Mouse (Mus musculus) heart, embryonic 14.5 days (tissue): Measurements from ENCODE around the gene Prap1. TPM values are rescaled to one million over a fixed set of nuclear protein-coding genes. Genes with fewer than 3 reads are reported as not detected.

Experiments used
- ATAC-seq: fragments of 200-750 bp; cut with Nextera tagmentation; 2 replicates; pipeline ENCODE4 v1.8.0; 2017; ENCODE audit warnings: low read depth, moderate TSS enrichment; ENCODE audit not compliant: insufficient number of reproducible peaks, insufficient read depth, low FRiP score
- H3K27ac ChIP-seq, 2 experiments: fragments of 200-500 bp in 1 of 2; fragments of 300-500 bp in 1 of 2; sonication (generic) in 1 of 2; replicated peaks in 1 of 2; 2 replicates each; pipeline ENCODE4 v1.5.1; 2012 to 2014; ENCODE audit warnings: low read depth in 2 of 2, low read length in 2 of 2, control low read depth in 1 of 2, mild to moderate bottlenecking in 1 of 2, mixed read lengths in 1 of 2; ENCODE audit not compliant: control insufficient read depth in 1 of 2, insufficient read depth in 1 of 2
- H3K27me3 ChIP-seq: fragments of 300-500 bp; sonication (generic); 2 replicates; pipeline ENCODE4 v1.6.1; 2014; ENCODE audit warnings: mild to moderate bottlenecking, low read length, control low read depth; ENCODE audit not compliant: control insufficient read depth, insufficient read depth
- H3K36me3 ChIP-seq: fragments of 300-500 bp; sonication (generic); 2 replicates; pipeline ENCODE4 v1.6.1; 2014; ENCODE audit warnings: mild to moderate bottlenecking, control low read depth, low read length, mixed read lengths; ENCODE audit not compliant: control insufficient read depth, insufficient read depth
- H3K4me1 ChIP-seq, 2 experiments: fragments of 200-500 bp in 1 of 2; fragments of 300-500 bp in 1 of 2; sonication (generic) in 1 of 2; 2 replicates each; pipeline ENCODE4 v1.6.1; 2012 to 2014; ENCODE audit warnings: low read length in 2 of 2, control low read depth in 1 of 2, mixed read lengths in 1 of 2; ENCODE audit not compliant: control insufficient read depth in 2 of 2, insufficient read depth in 2 of 2
- H3K4me2 ChIP-seq: fragments of 300-500 bp; sonication (generic); 2 replicates; pipeline ENCODE4 v1.6.1; 2014; ENCODE audit warnings: mild to moderate bottlenecking, low read length
- H3K4me3 ChIP-seq, 2 experiments: fragments of 200-500 bp in 1 of 2; fragments of 300-500 bp in 1 of 2; sonication (generic) in 1 of 2; 2 replicates each; pipeline ENCODE4 v1.5.1; 2012 to 2014; ENCODE audit warnings: low read length in 2 of 2, mild to moderate bottlenecking in 2 of 2, control low read depth in 1 of 2, low read depth in 1 of 2, moderate library complexity in 1 of 2; ENCODE audit not compliant: control insufficient read depth in 1 of 2, insufficient read depth in 1 of 2
- H3K9ac ChIP-seq: fragments of 300-500 bp; sonication (generic); 2 replicates; pipeline ENCODE4 v1.6.1; 2014; ENCODE audit warnings: mild to moderate bottlenecking, low read length
- H3K9me3 ChIP-seq: fragments of 300-500 bp; sonication (generic); 2 replicates; pipeline ENCODE4 v1.6.1; 2016; ENCODE audit warnings: low read length, control low read depth; ENCODE audit not compliant: control insufficient read depth
- WGBS: fragments of 180-500 bp; shearing (Covaris S2); extraction: QIAGEN DNeasy Blood & Tissue Kit; methylation state at CpG from one replicate; pipeline ENCODE4 v1.1.7; 2014; 5-methylcytosine and 5-hydroxymethylcytosine counted together
- polyA plus RNA-seq: library from polyadenylated mRNA; unstranded; fragments of >200 nt; fragmentation: Nextera tagmentation; extraction: Ambion mirVana; gene quantifications from 2 replicates; pipeline ENCODE4 v1.2.1, GENCODE M21; 2014

The Prap1 gene
- 0.59 TPM in 1 of 2 replicates, not detected in the other for polyA plus RNA-seq

GRCm38 (mm10) chr7:140092924-140093528 is at the start of gene Prap1:
Gene Prap1 (plus strand): TSS chr7:140093395.
- Histone ChIP-seq H3K4me3 (no peak within 1 kb of the TSS), H3K4me2 (no peak within 1 kb of the TSS), H3K9me3 (no peaks in the 10 kb centered on the region), H3K27me3 (no peaks in the 10 kb centered on the region), H3K36me3 (peaks cover 8% of the 10 kb centered on the region; the same call in 1 of the 2 replicates), H3K27ac (no peak within 1 kb of the TSS), H3K4me1 (peaks cover 9 to 10% of the 10 kb centered on the region in 2 experiments), H3K9ac (no peak within 1 kb of the TSS)
- 73% methylated on average over 5 of the region's 5 CpGs for WGBS
- no peak for ATAC-seq

GRCm38 (mm10) chr7:140045546-140045945 is 47.6 kb upstream of the Prap1 start:
- peaks cover 9 to 18% of the 10 kb centered on the region in 2 experiments; a peak in 3 of 4 replicates for H3K4me1 ChIP-seq
- H3K27me3 ChIP-seq, result peaks cover 69% of the 10 kb centered on the region
- H3K36me3 ChIP-seq, result peaks cover 5% of the 10 kb centered on the region
- H3K4me2 ChIP-seq, result no peak overlapping the region
- H3K4me3 ChIP-seq, result no peak overlapping the region
- no peak for ATAC-seq
- no peak overlapping the region for H3K9ac ChIP-seq
- no peaks in the 10 kb centered on the region for H3K9me3 ChIP-seq
- no peak overlapping the region for H3K27ac ChIP-seq
- 70% methylated on average over 4 of the region's 4 CpGs for WGBS

GRCm38 (mm10) chr7:140047811-140048311 is 45.3 kb upstream of the Prap1 start:
- under 1% methylated on average over 33 of the region's 33 CpGs for WGBS
- Histone ChIP-seq H3K4me2 (peak overlapping the region; percentile 67), H3K9ac (peak overlapping the region; percentile 21; the same call in 1 of the 2 replicates)

GRCm38 (mm10) chr7:140048361-140049114 is 44.7 kb upstream of the Prap1 start, which contains the start of gene Msx3:
Gene Msx3 (minus strand): TSS chr7:140049089.
- peaks cover 98% of the 10 kb centered on the region for H3K27me3 ChIP-seq
- H3K4me3 ChIP-seq, result peak within 1 kb of the TSS; percentile 37 to 42
- H3K9ac ChIP-seq, result peak within 1 kb of the TSS; percentile 21; the same call in 1 of the 2 replicates
- H3K4me2 ChIP-seq, result peak within 1 kb of the TSS; percentile 67
- WGBS, result 1% methylated on average over 56 of the region's 56 CpGs
- H3K36me3 ChIP-seq, result no peaks in the 10 kb centered on the region
- peaks cover 9 to 18% of the 10 kb centered on the region in 2 experiments; a peak in 3 of 4 replicates for H3K4me1 ChIP-seq
- no peak within 1 kb of the TSS for H3K27ac ChIP-seq
- no peaks in the 10 kb centered on the region for H3K9me3 ChIP-seq
- 0 out of 2 replicates have a peak, but pooled peaks have one; percentile 33 for ATAC-seq

More at GRCm38 (mm10) chr7:140047811-140048311, 45.3 kb upstream of the Prap1 start:
- H3K9me3 ChIP-seq, result no peaks in the 10 kb centered on the region
- peaks cover 91% of the 10 kb centered on the region for H3K27me3 ChIP-seq
- no peak overlapping the region for H3K27ac ChIP-seq
- H3K4me1 ChIP-seq, result peaks cover 9 to 18% of the 10 kb centered on the region in 2 experiments; a peak in 3 of 4 replicates
- no peak for ATAC-seq
- no peaks in the 10 kb centered on the region for H3K36me3 ChIP-seq
- H3K4me3 ChIP-seq, result peak overlapping the region; percentile 37 to 42

GRCm38 (mm10) chr7:140049115-140049689 is 44.0 kb upstream of the Prap1 start:
- Histone ChIP-seq H3K4me2 (peak overlapping the region; percentile 67), H3K4me3 (peak overlapping the region; percentile 37 to 42), H3K9ac (no peak overlapping the region), H3K9me3 (no peaks in the 10 kb centered on the region), H3K36me3 (no peaks in the 10 kb centered on the region), H3K4me1 (peaks cover 9 to 18% of the 10 kb centered on the region in 2 experiments; a peak in 3 of 4 replicates), H3K27ac (no peak overlapping the region), H3K27me3 (peaks cover 98% of the 10 kb centered on the region)
- whole genome bisulfite sequencing, result 2% methylated on average over 34 of the region's 34 CpGs
- peak; percentile 8; the same call in 1 of the 2 replicates for ATAC-seq

- no peak overlapping the region for H3K9ac ChIP-seq
Observed at GRCm38 (mm10) chr7:140054124-140054523, 39.1 kb upstream of the Prap1 start.

More at GRCm38 (mm10) chr7:140054124-140054523, 39.1 kb upstream of the Prap1 start:
- H3K4me1 ChIP-seq, result peaks cover 5 to 11% of the 10 kb centered on the region in 2 experiments; a peak in 3 of 4 replicates
- no peak overlapping the region for H3K27ac ChIP-seq
- ATAC-seq, result no peak
- peaks cover 5% of the 10 kb centered on the region; the same call in 1 of the 2 replicates for H3K9me3 ChIP-seq
- H3K4me3 ChIP-seq, result no peak overlapping the region
- H3K36me3 ChIP-seq, result no peaks in the 10 kb centered on the region
- 55% methylated on average over 4 of the region's 4 CpGs for WGBS
- H3K4me2 ChIP-seq, result no peak overlapping the region
- peaks cover 95% of the 10 kb centered on the region for H3K27me3 ChIP-seq
